Mouse (Mus musculus) kidney, postnatal 0 days (tissue): ENCODE results near the gene Cyp4f39. TPM values are rescaled to one million over a fixed set of nuclear protein-coding genes. Genes with fewer than 3 reads are reported as not detected.

Experiments used
- ATAC-seq: fragments of 200-750 bp; cut with Nextera tagmentation; replicated peaks from 2 replicates; pipeline ENCODE4 v1.8.0; 2017; ENCODE audit warnings: low read depth, moderate number of reproducible peaks, moderate TSS enrichment, moderate library complexity; ENCODE audit not compliant: low FRiP score
- DNase-seq: peaks from one replicate; pipeline ENCODE4 v3.0.0-alpha.2; 2016; ENCODE audit warnings: low spot score
- H3K27ac ChIP-seq: fragments of 300-500 bp; sonication (generic); 2 replicates; pipeline ENCODE4 v1.5.1; 2014; ENCODE audit warnings: mild to moderate bottlenecking
- H3K27me3 ChIP-seq: fragments of 300-500 bp; sonication (generic); 2 replicates; pipeline ENCODE4 v1.6.1; 2014; ENCODE audit warnings: low read length, mixed read lengths; ENCODE audit not compliant: insufficient read depth
- H3K36me3 ChIP-seq: fragments of 300-500 bp; sonication (generic); 2 replicates; pipeline ENCODE4 v1.6.1; 2014; ENCODE audit warnings: low read length, mixed read lengths; ENCODE audit not compliant: insufficient read depth
- H3K4me1 ChIP-seq: fragments of 300-500 bp; sonication (generic); replicated peaks from 2 replicates; pipeline ENCODE4 v1.6.1; 2014; ENCODE audit warnings: antibody characterized with exemption, low read length, mixed read lengths; ENCODE audit not compliant: insufficient read depth
- H3K4me2 ChIP-seq: fragments of 300-500 bp; sonication (generic); 2 replicates; pipeline ENCODE4 v1.6.1; 2014; ENCODE audit warnings: mild to moderate bottlenecking, low read length, moderate library complexity, mixed read lengths
- H3K4me3 ChIP-seq: fragments of 300-500 bp; sonication (generic); replicated peaks from 2 replicates; pipeline ENCODE4 v1.5.1; 2014; ENCODE audit warnings: low read depth, low read length
- H3K9ac ChIP-seq: fragments of 300-500 bp; sonication (generic); 2 replicates; pipeline ENCODE4 v1.6.1; 2014; ENCODE audit warnings: low read depth, low read length
- H3K9me3 ChIP-seq: fragments of 300-500 bp; sonication (generic); replicated peaks from 2 replicates; pipeline ENCODE4 v1.6.1; 2016; ENCODE audit warnings: low read length, inconsistent platforms, mixed read lengths
- CTCF ChIP-seq: IDR thresholded peaks from 2 replicates; pipeline ENCODE4 v1.5.1; 2016; ENCODE audit warnings: antibody characterized with exemption, low read depth, mild to moderate bottlenecking, moderate library complexity
- WGBS: fragments of 180-500 bp; shearing (Covaris S2); extraction: QIAGEN DNeasy Blood & Tissue Kit; methylation state at CpG from one replicate; pipeline ENCODE4 v1.1.7; 2014; 5-methylcytosine and 5-hydroxymethylcytosine counted together
- polyA plus RNA-seq: library from polyadenylated mRNA; unstranded; fragments of >200 nt; fragmentation: Nextera tagmentation; extraction: Ambion mirVana; gene quantifications from 2 replicates; pipeline ENCODE4 v1.2.1, GENCODE M21; 2015

Cyp4f39 gene
- polyA plus RNA-seq, 1 experiment from 2014 or later: 0.54 TPM

GRCm38 (mm10) chr17:32419989-32420388, 32.5 kb upstream of the Cyp4f39 start:
- no peaks in the 10 kb centered on the region for H3K9me3 ChIP-seq
- H3K36me3 ChIP-seq: no peaks in the 10 kb centered on the region
- H3K4me3 ChIP-seq: no peak overlapping the region
- TF ChIP-seq CTCF: no peak
- H3K4me1 ChIP-seq: no peaks in the 10 kb centered on the region
- 61% methylated on average over 2 of the region's 2 CpGs for WGBS
- 0 out of 2 replicates have a peak, but pooled peaks cover 3% of the 10 kb centered on the region for H3K27me3 ChIP-seq
- DNase-seq (no peak), ATAC-seq (no peak)
- no peak overlapping the region for H3K4me2 ChIP-seq
- no peak overlapping the region for H3K27ac ChIP-seq
- H3K9ac ChIP-seq: no peak overlapping the region

GRCm38 (mm10) chr17:32420781-32421180, 31.7 kb upstream of the Cyp4f39 start:
- WGBS: 73% methylated on average over 8 of the region's 8 CpGs
- Histone ChIP-seq H3K36me3 (no peaks in the 10 kb centered on the region), H3K27me3 (no peaks in the 10 kb centered on the region), H3K4me1 (no peaks in the 10 kb centered on the region), H3K4me2 (no peak overlapping the region), H3K4me3 (no peak overlapping the region), H3K9me3 (no peaks in the 10 kb centered on the region), H3K27ac (no peak overlapping the region), H3K9ac (no peak overlapping the region)
- DNase-seq (no peak), ATAC-seq (no peak)
- TF ChIP-seq CTCF: no peak

GRCm38 (mm10) chr17:32424034-32424433, 28.5 kb upstream of the Cyp4f39 start, which contains the start of gene Pglyrp2:
Gene Pglyrp2, minus strand, starts transcription at chr17:32424167.
- Histone ChIP-seq H3K9me3 (no peaks in the 10 kb centered on the region), H3K36me3 (no peaks in the 10 kb centered on the region), H3K4me1 (no peaks in the 10 kb centered on the region), H3K4me2 (no peak within 1 kb of the TSS), H3K4me3 (no peak within 1 kb of the TSS), H3K27me3 (no peaks in the 10 kb centered on the region), H3K9ac (no peak within 1 kb of the TSS), H3K27ac (no peak within 1 kb of the TSS)
- DNase-seq: no peak
- 91% methylated on average over 2 of the region's 2 CpGs for WGBS
- no peak for TF ChIP-seq CTCF
- no peak for ATAC-seq

- H3K27me3 ChIP-seq: no peaks in the 10 kb centered on the region
- H3K9me3 ChIP-seq: no peaks in the 10 kb centered on the region
- H3K4me1 ChIP-seq: no peaks in the 10 kb centered on the region
- no peak overlapping the region for H3K4me3 ChIP-seq
- H3K9ac ChIP-seq: no peak overlapping the region
- H3K36me3 ChIP-seq: no peaks in the 10 kb centered on the region
- no peak overlapping the region for H3K27ac ChIP-seq
- no peak overlapping the region for H3K4me2 ChIP-seq
- ATAC-seq (no peak), DNase-seq (no peak)
- TF ChIP-seq CTCF: no peak
Observed at GRCm38 (mm10) chr17:32426610-32427009, 25.9 kb upstream of the Cyp4f39 start.

GRCm38 (mm10) chr17:32431972-32432371, 20.6 kb upstream of the Cyp4f39 start:
- 62% methylated on average over 3 of the region's 3 CpGs for WGBS
- H3K27ac ChIP-seq: no peak overlapping the region
- TF ChIP-seq CTCF: peak; percentile 82
- no peaks in the 10 kb centered on the region for H3K36me3 ChIP-seq
- H3K4me2 ChIP-seq: no peak overlapping the region
- H3K4me3 ChIP-seq: no peak overlapping the region
- H3K9me3 ChIP-seq: no peaks in the 10 kb centered on the region
- no peak overlapping the region for H3K9ac ChIP-seq
- no peaks in the 10 kb centered on the region for H3K27me3 ChIP-seq
- ATAC-seq: no peak
- DNase-seq: peak; percentile 82
- H3K4me1 ChIP-seq: no peaks in the 10 kb centered on the region

- H3K9ac ChIP-seq: no peak overlapping the region
- H3K4me2 ChIP-seq: no peak overlapping the region
- no peaks in the 10 kb centered on the region for H3K27me3 ChIP-seq
- H3K36me3 ChIP-seq: no peaks in the 10 kb centered on the region
- no peak for ATAC-seq
- no peaks in the 10 kb centered on the region for H3K9me3 ChIP-seq
- no peak overlapping the region for H3K27ac ChIP-seq
- DNase-seq: no peak
- 39% methylated on average over 4 of the region's 4 CpGs for WGBS
- no peak for TF ChIP-seq CTCF
- H3K4me3 ChIP-seq: no peak overlapping the region
- no peaks in the 10 kb centered on the region for H3K4me1 ChIP-seq
Observed at GRCm38 (mm10) chr17:32434324-32434723, 18.2 kb upstream of the Cyp4f39 start.

- Histone ChIP-seq H3K27me3 (no peaks in the 10 kb centered on the region), H3K36me3 (no peaks in the 10 kb centered on the region), H3K9ac (no peak overlapping the region), H3K4me2 (no peak overlapping the region), H3K4me3 (no peak overlapping the region), H3K27ac (no peak overlapping the region), H3K9me3 (no peaks in the 10 kb centered on the region), H3K4me1 (no peaks in the 10 kb centered on the region)
- no peak for ATAC-seq
- 45% methylated on average over 5 of the region's 5 CpGs for WGBS
- DNase-seq: no peak
- no peak for TF ChIP-seq CTCF
Observed at GRCm38 (mm10) chr17:32435151-32435550, 17.4 kb upstream of the Cyp4f39 start.
